Mouse (Mus musculus): Measurements from ENCODE around the gene Depdc5. TPM values are rescaled to one million over a fixed set of nuclear protein-coding genes. Genes with fewer than 3 reads are reported as not detected.

Depdc5 gene
- total and polyA plus RNA-seq, 3 experiments, result 21.1 to 39.3 (median 36.6) TPM

Other genes with a start within 250 kb of the Depdc5 start
- 45.2 and 48.5 TPM in 2 replicates for gene Pisd, start 78.1 kb upstream of the Depdc5 start, total RNA-seq (2012; rRNA removed)
- 54.4 and 57.1 TPM in 2 replicates for gene Pisd, start 78.1 kb upstream of the Depdc5 start, total RNA-seq (2014; rRNA removed)
- gene Pisd, start 78.1 kb upstream of the Depdc5 start, polyA plus RNA-seq (2012; ENCODE audit: insufficient read length, low read depth), result 52.1 and 54.8 TPM in 2 replicates
- 0.81 TPM in 1 of 2 replicates, not detected in the other for gene Gm20671, start 36.6 kb upstream of the Depdc5 start, total RNA-seq (2012; rRNA removed)
- not detected in 2 replicates for gene Gm20671, start 36.6 kb upstream of the Depdc5 start, total RNA-seq (2014; rRNA removed)
- not detected in 2 replicates for gene Gm20671, start 36.6 kb upstream of the Depdc5 start, polyA plus RNA-seq (2012; ENCODE audit: insufficient read length, low read depth)
- gene Prr14l, start 9.4 kb upstream of the Depdc5 start, total RNA-seq (2012; rRNA removed), result 15.6 and 16.8 TPM in 2 replicates
- 4.5 and 5.4 TPM in 2 replicates for gene Prr14l, start 9.4 kb upstream of the Depdc5 start, total RNA-seq (2014; rRNA removed)
- gene Prr14l, start 9.4 kb upstream of the Depdc5 start, polyA plus RNA-seq (2012; ENCODE audit: insufficient read length, low read depth), result 10.7 and 14.5 TPM in 2 replicates
- gene Ywhah, start 155.1 kb downstream of the Depdc5 start, total RNA-seq (2012; rRNA removed), result 63.3 and 78.6 TPM in 2 replicates
- 188 and 190 TPM in 2 replicates for gene Ywhah, start 155.1 kb downstream of the Depdc5 start, total RNA-seq (2014; rRNA removed)
- gene Ywhah, start 155.1 kb downstream of the Depdc5 start, polyA plus RNA-seq (2012; ENCODE audit: insufficient read length, low read depth), result 320 and 355 TPM in 2 replicates
- gene Slc5a1, start 240.5 kb downstream of the Depdc5 start, total RNA-seq (2012; rRNA removed), result 0.29 and 0.38 TPM in 2 replicates
- gene Slc5a1, start 240.5 kb downstream of the Depdc5 start, total RNA-seq (2014; rRNA removed), result 0.14 and 0.30 TPM in 2 replicates
- gene Slc5a1, start 240.5 kb downstream of the Depdc5 start, polyA plus RNA-seq (2012; ENCODE audit: insufficient read length, low read depth), result 0.19 and 0.33 TPM in 2 replicates